Mouse (Mus musculus) limb, embryonic 14.5 days (tissue): ENCODE measurements around the gene Dhx36. TPM values are rescaled to one million over a fixed set of nuclear protein-coding genes. Genes with fewer than 3 reads are reported as not detected.

Source experiments
- ATAC-seq: fragments of 200-750 bp; cut with Nextera tagmentation; 2 replicates; pipeline ENCODE4 v1.8.0; 2017; ENCODE audit warnings: low read depth, moderate number of reproducible peaks, moderate TSS enrichment; ENCODE audit not compliant: low FRiP score
- DNase-seq: peaks from one replicate; pipeline ENCODE4 v3.0.0-alpha.2; 2015; ENCODE audit warnings: low spot score
- H3K27ac ChIP-seq: fragments of 300-500 bp; sonication (generic); replicated peaks from 2 replicates; pipeline ENCODE4 v1.5.1; 2014; ENCODE audit warnings: low read depth, mild to moderate bottlenecking, low read length, moderate library complexity, mixed read lengths
- H3K27me3 ChIP-seq: fragments of 300-500 bp; sonication (generic); 2 replicates; pipeline ENCODE4 v1.6.1; 2014; ENCODE audit warnings: low read length, mixed read lengths; ENCODE audit not compliant: control insufficient read depth, insufficient read depth
- H3K36me3 ChIP-seq: fragments of 300-500 bp; sonication (generic); 2 replicates; pipeline ENCODE4 v1.6.1; 2014; ENCODE audit warnings: mild to moderate bottlenecking, low read length, moderate library complexity, mixed read lengths; ENCODE audit not compliant: control insufficient read depth, insufficient read depth
- H3K4me1 ChIP-seq: fragments of 300-500 bp; sonication (generic); 2 replicates; pipeline ENCODE4 v1.6.1; 2014; ENCODE audit warnings: antibody characterized with exemption, low read length, mixed read lengths; ENCODE audit not compliant: control insufficient read depth, insufficient read depth
- H3K4me2 ChIP-seq: fragments of 300-500 bp; sonication (generic); replicated peaks from 2 replicates; pipeline ENCODE4 v1.6.1; 2014; ENCODE audit warnings: low read depth, mild to moderate bottlenecking, low read length, moderate library complexity; ENCODE audit not compliant: severe bottlenecking
- H3K4me3 ChIP-seq: fragments of 300-500 bp; sonication (generic); replicated peaks from 2 replicates; pipeline ENCODE4 v1.5.1; 2014; ENCODE audit warnings: low read length
- H3K9ac ChIP-seq: fragments of 300-500 bp; sonication (generic); 2 replicates; pipeline ENCODE4 v1.6.1; 2014; ENCODE audit warnings: mild to moderate bottlenecking, low read depth, low read length, moderate library complexity; ENCODE audit not compliant: severe bottlenecking
- H3K9me3 ChIP-seq: fragments of 300-500 bp; sonication (generic); 2 replicates; pipeline ENCODE4 v1.6.1; 2016; ENCODE audit warnings: low read length; ENCODE audit not compliant: control insufficient read depth
- POLR2A ChIP-seq: fragments of 200-500 bp; IDR thresholded peaks from 2 replicates; pipeline ENCODE4 v1.8.0; 2012; ENCODE audit warnings: inconsistent platforms, mild to moderate bottlenecking, moderate library complexity, borderline replicate concordance; ENCODE audit not compliant: insufficient read depth, insufficient read length; ENCODE audit errors: extremely low read depth
- WGBS: fragments of 180-500 bp; shearing (Covaris S2); extraction: QIAGEN DNeasy Blood & Tissue Kit; methylation state at CpG from one replicate; pipeline ENCODE4 v1.1.7; 2014; 5-methylcytosine and 5-hydroxymethylcytosine counted together
- polyA plus RNA-seq, 2 experiments: library from polyadenylated mRNA; depleted of rRNA in 1 of 2; stranded (reverse) in 1 of 2; unstranded in 1 of 2; fragments of >200 nt; fragmentation: Nextera tagmentation in 1 of 2; extraction: Ambion mirVana in 1 of 2; gene quantifications; 2 replicates each; pipeline versions ENCODE4 v1.2.1 to v1.2.3; 2012 to 2014

Dhx36 gene
- polyA plus RNA-seq (2012; rRNA removed) (30.5 and 36.5 TPM in 2 replicates), polyA plus RNA-seq (2014; fragmentation: Nextera tagmentation; extraction: Ambion mirVana) (35.7 and 40.1 TPM in 2 replicates)

GRCm38 (mm10) chr3:62506488-62507205, at the start of gene Dhx36:
TSS of gene Dhx36 (minus strand) at chr3:62507004.
- peak within 1 kb of the TSS; percentile 97 for H3K27ac ChIP-seq
- DNase-seq = peak; percentile 98
- WGBS = under 1% methylated on average over 47 of the region's 66 CpGs

GRCm38 (mm10) chr3:62527593-62527992, 20.8 kb upstream of the Dhx36 start:
- H3K9ac ChIP-seq = no peak overlapping the region
- H3K4me1 ChIP-seq = no peaks in the 10 kb centered on the region
- no peak for ATAC-seq
- H3K27ac ChIP-seq = no peak overlapping the region
- WGBS = 70% methylated on average over 5 of the region's 5 CpGs
- no peak overlapping the region for H3K4me2 ChIP-seq
- no peak for DNase-seq
- no peak overlapping the region for H3K4me3 ChIP-seq
- no peaks in the 10 kb centered on the region for H3K36me3 ChIP-seq
- H3K27me3 ChIP-seq = no peaks in the 10 kb centered on the region
- TF ChIP-seq POLR2A = no peak
- H3K9me3 ChIP-seq = no peaks in the 10 kb centered on the region

More at GRCm38 (mm10) chr3:62506488-62507205, at the start of gene Dhx36:
- Histone ChIP-seq H3K9ac (peak within 1 kb of the TSS; percentile 95), H3K4me2 (peak within 1 kb of the TSS; percentile 63), H3K36me3 (peaks cover 5% of the 10 kb centered on the region), H3K9me3 (no peaks in the 10 kb centered on the region), H3K4me1 (peaks cover 13% of the 10 kb centered on the region), H3K4me3 (peak within 1 kb of the TSS; percentile 90), H3K27me3 (no peaks in the 10 kb centered on the region)
- TF ChIP-seq POLR2A = 0 out of 2 replicates have a peak, but pooled peaks have one; percentile 44
- peak; percentile 99 for ATAC-seq

GRCm38 (mm10) chr3:62527160-62527559, 20.4 kb upstream of the Dhx36 start:
- Histone ChIP-seq H3K9me3 (no peaks in the 10 kb centered on the region), H3K9ac (no peak overlapping the region), H3K4me1 (no peaks in the 10 kb centered on the region), H3K4me3 (no peak overlapping the region), H3K4me2 (no peak overlapping the region), H3K27ac (no peak overlapping the region), H3K27me3 (no peaks in the 10 kb centered on the region), H3K36me3 (no peaks in the 10 kb centered on the region)
- no peak for TF ChIP-seq POLR2A
- no peak for ATAC-seq
- WGBS = 41% methylated on average over 4 of the region's 4 CpGs
- peak; percentile 55 for DNase-seq

- Histone ChIP-seq H3K27me3 (no peaks in the 10 kb centered on the region), H3K9ac (no peak overlapping the region), H3K4me3 (peak overlapping the region; percentile 90), H3K36me3 (no peaks in the 10 kb centered on the region), H3K27ac (no peak overlapping the region), H3K9me3 (no peaks in the 10 kb centered on the region), H3K4me2 (peak overlapping the region; percentile 49), H3K4me1 (peaks cover 13% of the 10 kb centered on the region)
- ATAC-seq (no peak), DNase-seq (no peak)
- TF ChIP-seq POLR2A = no peak
- 44% methylated on average over 5 of the region's 5 CpGs for WGBS
These were observed 423 bp upstream of the Dhx36 start for GRCm38 (mm10) chr3:62507206-62507647.

- Histone ChIP-seq H3K4me2 (peak overlapping the region; percentile 63), H3K4me3 (peak overlapping the region; percentile 90), H3K27me3 (no peaks in the 10 kb centered on the region), H3K9me3 (no peaks in the 10 kb centered on the region), H3K27ac (no peak overlapping the region), H3K36me3 (peaks cover 17% of the 10 kb centered on the region), H3K4me1 (peaks cover 13% of the 10 kb centered on the region), H3K9ac (peak overlapping the region; percentile 95; the same call in 1 of the 2 replicates)
- DNase-seq = no peak
- ATAC-seq = no peak
- WGBS = 74% methylated on average over 5 of the region's 5 CpGs
- no peak for TF ChIP-seq POLR2A
These were observed 1.5 kb downstream of the Dhx36 start for GRCm38 (mm10) chr3:62505166-62505900.
